Mouse (Mus musculus) cerebellum, adult 11 months (tissue): Measurements from ENCODE around the gene Fmc1.
"Not testable (repeated sequence)": the region's sequence is repeated elsewhere in the genome, so short reads cannot be mapped to it uniquely, and the experiment has no call there.

Experiments used
- DNase-seq: peaks from one replicate; pipeline ENCODE4 v3.0.0; 2022

The Fmc1 gene

DNA sequence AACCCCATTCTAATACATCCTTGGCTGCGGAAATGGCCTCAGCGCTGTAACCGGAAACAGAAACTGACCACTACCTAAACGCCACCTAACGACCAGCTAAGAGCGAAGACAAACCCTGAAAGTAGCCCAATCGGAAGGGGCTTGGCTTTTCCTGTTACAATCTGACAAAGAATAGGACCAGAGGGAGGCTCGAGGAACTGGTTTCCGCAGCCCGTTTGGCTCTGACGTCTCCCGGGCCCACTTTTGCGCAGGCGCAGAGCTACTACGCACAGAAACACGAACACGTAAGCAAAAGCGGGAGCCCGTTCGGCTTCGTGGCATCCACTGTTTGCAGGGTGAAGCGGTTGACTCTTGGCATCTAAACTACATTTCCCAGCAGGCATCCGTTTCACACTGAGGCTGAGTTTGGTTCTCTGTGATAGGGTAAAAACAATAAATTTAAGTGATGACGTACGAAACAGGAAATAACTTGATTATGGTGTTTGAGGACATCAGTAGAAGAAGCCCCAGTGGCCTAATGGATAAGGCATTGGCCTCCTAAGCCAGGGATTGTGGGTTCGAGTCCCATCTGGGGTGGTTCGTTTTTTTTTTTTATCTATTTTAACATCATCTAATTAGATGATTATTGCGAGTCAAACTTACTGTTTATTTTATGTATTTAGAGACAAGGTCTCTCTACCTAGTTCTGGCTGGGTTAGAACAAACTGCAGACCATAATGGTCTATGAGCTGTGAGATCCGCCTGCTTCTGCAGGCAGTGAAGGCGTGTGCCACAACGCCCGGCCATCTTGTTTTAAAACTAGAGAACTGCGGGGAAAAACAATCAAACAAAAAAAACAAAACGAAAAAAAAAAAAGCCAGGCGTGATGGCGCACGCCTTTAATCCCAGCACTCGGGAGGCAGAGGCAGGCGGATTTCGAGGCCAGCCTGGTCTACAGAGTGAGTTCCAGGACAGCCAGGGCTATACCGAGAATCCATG, at the start of gene Fmc1:
Gene Fmc1 (plus strand): TSS at position 75 of the 978 bp plus-strand sequence.
- peak; percentile 98 for DNase-seq

DNA sequence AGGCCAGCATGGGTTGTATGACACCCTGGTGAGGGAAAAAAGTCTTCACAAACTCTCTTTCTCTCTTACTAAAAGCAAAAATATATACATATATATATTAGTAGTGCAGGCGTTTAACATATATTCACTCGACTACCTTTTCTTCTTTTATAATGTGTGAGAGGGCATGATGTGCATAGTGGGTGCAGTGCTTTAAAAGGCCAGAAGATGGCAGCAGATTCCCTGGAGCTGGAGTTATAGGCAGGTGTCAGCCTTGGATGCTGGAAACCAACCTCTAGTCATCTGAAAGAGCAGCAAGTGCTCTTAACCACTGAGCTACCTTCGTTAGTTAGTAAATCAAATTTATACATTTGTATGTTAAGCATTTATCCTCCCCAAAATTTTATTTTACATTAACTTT, 40.8 kb upstream of the Fmc1 start:
- peak; percentile 9 for DNase-seq

DNA sequence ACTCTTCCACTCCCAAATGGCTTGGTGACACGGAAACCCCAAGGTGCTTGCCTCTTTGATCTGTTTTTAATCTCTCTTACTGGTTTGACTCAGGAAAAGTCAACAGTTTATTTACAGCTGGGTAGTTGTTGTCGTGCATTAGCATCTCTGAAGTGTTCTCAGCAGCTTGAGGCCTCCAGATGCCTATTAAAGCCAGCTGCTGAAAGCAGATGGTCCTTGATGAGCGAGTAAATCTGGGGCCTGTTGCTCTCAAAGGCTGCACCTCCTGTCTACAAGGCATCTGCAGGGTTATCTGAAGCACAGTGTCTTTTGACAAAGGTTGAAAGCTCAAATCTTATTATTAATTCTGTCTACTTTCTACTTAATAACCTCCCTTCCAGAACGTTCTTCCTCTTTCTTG, 37.7 kb upstream of the Fmc1 start:
- no peak for DNase-seq

DNA sequence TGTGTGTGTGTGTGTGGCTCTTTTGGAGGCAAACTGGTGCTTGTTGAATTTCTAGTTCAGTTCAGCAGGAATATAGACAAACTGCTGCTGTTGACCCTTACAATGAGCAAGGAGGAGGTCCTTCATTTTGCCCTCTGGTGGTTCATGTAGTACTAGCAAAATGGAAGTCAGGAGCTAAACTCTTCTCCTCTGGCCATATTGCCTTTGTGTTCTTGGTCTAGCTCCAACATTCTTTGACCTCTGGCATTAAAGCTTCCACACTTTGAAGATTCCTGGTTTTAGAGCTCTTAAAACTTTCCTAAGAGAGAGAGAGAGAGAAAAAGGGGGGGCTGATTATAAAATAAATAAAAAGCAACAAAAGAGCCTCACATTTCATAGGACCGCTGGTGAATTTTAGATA, 21.2 kb upstream of the Fmc1 start:
- no peak for DNase-seq

DNA sequence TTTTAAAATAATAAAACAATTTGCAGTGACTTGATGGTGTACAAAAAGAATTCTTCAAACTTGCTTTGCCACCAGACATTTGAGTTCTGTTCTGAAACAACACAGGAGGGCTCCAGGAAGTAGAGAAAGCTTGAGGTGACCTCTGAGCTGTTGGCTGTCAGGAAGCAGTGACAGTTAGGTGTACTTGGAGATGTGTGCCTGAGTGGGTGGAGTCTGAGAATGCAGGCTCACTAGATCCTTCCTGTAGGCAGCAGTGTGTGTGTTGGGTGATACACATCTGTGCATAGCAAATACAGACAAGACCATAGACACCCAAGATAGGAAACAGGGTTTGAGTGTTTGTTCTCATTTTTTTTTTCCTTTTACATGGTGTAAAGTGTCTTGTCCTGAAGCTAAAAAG, 20.5 kb upstream of the Fmc1 start:
- no peak for DNase-seq

DNA sequence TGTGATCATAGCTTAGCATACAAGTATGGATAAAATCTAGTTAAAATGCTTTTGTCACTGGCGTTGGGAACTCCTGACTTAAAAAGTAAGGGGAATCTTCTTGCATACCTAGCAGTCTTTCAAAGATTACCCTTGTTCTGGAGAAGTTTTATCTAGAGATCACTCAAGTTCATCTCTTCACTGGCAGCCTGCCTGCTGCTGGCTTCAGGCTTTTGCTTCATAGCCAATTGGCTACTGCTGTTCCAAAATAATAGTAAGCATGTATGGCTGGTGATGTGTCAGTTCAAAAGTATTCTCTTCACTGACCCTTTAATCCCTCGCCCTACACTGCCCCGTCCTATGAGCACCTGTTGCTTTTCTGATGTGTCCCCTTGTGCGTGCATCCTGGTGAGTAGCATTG, 18.1 kb upstream of the Fmc1 start:
- DNase-seq, result no peak

DNA sequence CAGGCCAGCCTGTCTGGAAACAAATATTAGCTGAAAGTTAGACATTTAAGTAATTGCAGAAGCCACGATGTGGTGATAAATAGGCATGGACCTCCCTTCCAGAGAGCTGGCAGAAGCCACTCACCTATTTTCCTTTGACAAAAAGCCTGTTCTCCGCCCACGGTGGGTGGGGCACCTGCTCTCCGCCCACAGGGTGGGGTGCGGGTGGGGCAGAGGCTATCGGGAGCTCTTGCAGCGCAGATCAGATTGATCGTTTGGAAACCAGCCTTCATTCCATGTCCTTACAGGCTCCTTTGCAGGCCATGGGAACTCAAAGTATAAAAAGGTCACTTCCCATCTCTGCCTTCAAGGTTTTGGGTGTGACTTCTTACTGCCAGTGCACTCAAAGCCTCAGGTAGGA, 9.5 kb upstream of the Fmc1 start:
- DNase-seq, result no peak

DNA sequence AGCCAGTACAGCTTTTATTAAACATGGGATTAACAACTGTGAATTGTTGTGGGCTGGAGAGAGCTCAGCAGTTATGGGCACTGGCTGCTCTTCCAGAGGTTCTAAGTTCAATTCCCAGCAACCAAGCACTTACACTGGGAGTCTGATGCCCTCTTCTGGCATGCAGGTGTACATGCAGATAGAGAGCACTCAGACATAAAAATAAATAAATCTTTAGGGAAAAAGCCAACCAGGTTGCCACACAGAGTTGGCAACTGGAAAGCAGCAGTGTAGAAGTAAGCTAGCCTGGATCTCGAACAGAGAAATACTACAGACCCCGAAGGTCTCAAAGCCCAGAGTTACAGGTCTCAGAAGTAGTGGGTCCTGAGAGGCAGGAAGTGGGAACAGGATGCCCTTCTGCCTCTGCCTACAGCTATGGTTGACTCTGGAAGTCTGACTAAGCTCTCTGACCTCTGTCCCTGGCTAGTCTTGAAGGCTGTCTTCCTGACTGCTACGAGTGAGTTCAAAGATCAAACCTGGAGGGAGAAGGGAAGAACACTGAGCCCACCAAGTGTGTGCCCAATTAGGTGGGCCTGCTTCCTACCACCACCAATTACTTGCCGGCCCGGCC, 2.0 kb upstream of the Fmc1 start:
- DNase-seq, result no peak

DNA sequence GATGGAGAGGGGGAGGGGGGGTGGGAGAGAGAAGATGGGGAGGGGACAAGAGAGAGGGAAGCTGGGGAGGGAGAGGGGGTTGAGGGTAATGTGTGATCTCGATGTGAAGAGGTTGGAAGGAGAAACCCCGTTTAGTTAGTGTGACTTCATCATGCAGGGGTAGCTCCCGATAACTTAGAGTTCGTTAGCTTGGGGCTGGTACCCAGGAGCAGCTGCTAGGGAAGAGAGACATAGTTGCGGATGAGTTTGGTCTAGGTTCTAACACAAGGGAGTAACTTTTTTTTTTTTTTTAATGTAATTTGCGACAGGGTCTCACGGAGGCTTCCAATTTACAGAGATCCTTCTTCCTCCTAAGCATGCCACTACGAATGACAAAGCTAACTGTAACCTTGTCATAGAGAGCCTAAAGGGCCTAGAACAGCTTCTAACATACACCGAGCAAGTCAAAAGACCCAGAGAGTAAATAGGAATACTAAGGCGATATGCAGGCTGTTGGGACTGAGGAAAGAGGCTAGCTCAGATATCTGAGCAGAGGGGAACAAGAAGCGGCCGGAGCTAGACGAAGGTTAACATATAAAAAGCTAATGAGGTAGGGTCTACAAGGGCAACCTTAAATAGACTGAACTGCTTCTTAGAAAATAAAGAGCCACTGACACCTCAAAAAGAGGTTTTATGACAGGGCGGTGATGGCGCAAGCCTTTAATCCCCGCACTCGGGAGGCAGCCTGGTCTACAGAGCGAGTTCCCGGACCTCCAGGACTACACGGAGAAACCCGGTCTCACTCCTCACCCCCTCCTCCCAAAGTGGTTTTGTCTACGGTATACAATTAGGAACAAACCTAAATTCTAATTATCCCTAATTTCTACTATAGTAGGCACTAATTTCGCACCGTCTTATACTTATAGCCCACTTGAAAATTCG, 542 bp upstream of the Fmc1 start:
- peak; percentile 28 for DNase-seq

DNA sequence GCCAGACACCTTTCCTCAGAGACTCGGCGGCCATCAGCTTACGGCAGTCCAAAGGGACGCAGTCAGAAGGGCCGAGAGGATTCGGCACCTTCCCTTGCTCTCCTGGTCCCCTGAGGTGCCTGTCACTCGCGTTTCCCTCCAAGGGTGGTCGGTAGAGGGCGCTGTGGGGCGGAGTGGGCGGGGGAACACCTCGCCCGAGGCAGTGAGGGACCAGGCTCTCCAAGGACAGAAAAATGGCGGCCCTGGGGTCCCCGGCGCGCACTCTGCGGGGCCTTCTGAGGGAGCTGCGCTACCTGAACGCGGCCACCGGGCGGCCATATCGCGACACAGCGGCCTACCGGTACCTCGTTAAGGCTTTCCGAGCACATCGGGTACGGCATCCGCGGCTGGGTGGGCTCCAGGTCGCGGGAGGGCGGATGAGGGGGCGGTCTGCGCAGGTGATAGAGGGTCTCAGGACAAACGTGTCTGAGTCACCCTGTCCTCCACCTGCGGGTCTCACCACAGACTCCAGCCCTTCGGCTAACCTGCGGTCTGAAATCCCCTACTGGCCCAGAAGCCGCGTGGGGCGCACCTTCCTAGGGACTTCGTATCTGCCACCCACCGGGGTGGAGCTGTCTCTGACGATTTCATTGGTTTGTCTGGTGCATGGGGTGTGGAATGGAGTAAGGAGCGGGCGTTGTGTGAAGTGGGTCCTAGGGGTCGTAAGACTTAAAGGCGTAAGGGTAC, 1.5 kb downstream of the Fmc1 start:
- peak; percentile 98 for DNase-seq

DNA sequence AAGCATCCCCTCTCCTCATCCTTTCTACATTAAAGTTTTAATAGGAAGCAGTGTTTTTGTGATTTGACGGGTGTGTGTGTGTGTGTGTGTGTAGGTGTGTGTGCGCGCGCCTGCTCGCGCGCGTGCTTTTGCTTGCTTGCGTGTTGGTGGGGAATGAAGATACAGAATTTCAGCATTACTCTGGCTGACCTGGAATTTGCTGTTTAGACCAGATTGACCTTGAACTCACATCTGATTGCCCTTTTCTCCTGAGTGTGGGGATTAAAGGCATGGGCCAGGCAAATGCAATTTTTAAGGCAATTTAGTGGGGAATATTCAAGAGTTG, 2.0 kb downstream of the Fmc1 start:
- no peak for DNase-seq

DNA sequence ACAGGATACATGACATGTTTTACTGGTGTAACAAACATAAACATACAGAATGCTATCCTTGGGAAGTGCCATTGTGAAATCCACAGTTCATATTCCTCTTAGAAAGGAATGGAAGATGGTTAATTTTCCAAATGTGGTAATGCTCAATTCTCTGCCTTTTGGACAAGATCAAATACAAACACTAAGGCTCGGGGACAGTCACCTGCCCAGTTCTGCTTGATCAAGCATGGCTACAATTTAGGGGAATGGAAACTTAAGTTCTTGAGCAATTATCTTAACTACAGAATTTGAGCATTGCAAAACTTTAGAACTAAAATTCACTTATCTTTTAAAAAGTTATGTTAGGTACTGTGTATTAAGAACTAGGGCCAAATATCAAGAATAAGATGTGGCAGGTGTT, 2.5 kb downstream of the Fmc1 start:
- DNase-seq, result no peak

DNA sequence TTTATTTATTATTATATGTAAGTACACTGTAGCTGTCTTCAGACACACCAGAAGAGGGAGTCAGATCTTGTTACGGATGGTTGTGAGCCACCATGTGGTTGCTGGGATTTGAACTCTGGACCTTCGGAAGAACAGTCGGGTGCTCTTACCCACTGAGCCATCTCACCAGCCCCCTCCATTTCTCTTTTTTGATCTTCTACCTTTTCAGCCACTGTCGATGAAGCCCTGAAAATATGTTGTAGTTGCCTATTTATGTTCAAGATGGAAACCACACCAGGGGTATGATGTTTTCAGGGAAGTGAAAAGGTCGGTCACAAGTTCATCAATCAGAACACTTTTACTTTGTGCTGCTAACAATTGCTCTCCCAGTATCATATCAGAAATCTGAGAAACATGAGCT, 10.8 kb downstream of the Fmc1 start:
- DNase-seq, result not testable (repeated sequence)

DNA sequence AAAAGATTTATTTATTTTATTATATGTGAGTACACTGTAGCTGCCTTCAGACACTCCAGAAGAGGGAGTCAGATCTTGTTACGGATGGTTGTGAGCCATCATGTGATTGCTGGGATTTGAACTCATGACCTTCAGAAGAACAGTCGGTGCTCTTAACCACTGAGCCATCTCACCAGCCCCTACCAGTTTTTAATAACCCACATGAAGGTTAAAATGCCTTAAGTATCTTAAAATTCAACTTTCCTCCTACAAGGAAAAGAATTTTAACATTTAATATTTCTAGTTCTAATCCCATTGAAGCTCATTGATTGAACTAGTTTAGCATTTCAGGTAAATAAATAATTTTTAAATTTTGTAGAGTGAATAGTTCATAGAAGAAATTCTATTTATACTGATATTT, 13.7 kb downstream of the Fmc1 start:
- not testable (repeated sequence) for DNase-seq

DNA sequence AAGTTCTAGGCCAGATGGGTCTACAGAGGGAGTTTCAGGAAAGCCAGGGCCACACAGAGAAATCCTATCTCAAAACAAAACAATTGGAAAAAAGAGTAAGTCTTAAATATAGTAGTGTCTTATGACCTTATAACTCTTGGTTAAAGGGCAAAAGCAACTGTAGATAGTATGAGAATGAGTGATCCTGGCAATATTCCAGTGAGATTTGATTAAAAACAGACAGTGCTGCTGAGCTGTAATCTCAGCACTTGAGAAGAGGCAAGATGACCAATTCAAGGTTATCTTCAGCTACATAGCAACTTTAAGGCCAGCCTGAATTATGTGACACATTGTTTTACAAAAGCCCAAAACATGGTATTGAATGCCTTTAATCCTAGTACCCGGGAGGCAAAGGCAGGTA, 14.4 kb downstream of the Fmc1 start:
- DNase-seq, result no peak

DNA sequence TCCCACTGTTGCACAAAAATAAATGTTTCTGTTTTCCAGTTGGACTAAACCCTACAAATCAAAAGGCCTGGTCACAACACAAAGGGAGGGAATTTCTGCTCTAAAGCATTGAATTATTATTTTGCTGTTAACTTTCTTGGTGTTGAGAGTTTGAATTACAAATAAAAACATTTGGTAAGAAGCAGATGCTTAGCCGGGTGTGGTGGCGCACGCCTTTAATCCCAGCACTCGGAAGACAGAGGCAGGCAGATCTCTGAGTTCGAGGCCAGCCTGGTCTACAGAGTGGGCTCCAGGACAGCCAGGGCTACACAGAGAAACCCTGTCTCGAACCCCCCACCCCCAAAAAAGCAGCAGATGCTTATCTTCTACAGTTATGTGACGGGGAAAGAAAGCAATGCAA, 15.3 kb downstream of the Fmc1 start:
- DNase-seq, result not testable (repeated sequence)

DNA sequence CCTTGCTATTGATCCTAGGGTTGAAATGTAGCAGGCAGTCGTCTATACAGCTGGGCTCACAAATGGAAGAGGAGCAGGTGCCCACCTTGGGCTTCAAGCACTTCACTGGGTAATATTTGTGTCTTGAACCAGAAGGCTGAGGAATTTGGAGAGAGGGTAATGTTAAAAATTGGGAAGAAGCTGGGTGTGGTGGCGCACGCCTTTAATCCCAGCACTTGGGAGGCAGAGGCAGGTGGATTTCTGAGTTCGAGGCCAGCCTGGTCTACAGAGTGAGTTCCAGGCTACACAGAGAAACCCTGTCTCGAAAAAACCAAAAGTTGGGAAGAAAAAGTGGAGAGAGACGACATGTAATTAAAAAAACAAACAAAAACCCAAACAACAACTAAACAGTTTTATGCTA, 16.5 kb downstream of the Fmc1 start:
- DNase-seq, result not testable (repeated sequence)

DNA sequence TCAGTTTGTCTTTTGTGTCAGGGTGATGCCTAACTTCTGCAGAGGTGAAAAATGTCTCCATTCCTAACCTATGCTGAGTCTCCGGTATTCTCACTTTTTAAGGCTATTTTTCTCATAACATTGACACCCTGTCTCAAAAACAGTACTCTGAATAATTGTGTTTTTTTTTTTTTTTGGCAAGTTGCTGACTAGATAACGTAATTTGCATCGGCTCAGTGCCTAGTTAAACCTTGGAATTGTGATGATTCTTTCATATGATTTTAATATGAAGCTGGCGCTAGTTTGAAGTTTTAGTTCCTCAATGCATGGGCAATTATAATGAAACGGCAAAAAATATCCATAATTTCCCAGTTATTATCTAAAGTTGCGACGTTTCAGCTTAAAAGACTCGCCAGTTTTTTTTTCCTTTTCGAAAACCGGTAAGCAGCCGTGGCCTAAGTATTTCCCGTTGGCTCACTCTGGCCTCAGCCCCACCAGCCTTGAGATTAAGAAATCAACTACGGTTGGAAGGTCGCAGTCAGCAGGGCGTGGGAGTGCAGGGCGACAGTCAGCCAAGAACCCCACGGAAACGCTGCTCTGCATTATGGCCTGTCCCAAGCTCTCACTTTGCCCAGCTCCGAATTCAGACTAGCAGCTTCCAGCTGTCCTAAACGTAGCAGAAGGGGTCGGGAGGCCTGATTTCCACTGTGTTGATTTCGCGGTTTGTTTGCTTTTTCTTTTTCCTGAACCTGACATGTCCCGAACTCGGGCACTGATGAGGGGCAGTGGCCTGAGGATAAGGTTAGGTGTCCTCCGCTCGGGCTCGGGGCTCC, 17.2 kb downstream of the Fmc1 start:
- DNase-seq, result no peak

DNA sequence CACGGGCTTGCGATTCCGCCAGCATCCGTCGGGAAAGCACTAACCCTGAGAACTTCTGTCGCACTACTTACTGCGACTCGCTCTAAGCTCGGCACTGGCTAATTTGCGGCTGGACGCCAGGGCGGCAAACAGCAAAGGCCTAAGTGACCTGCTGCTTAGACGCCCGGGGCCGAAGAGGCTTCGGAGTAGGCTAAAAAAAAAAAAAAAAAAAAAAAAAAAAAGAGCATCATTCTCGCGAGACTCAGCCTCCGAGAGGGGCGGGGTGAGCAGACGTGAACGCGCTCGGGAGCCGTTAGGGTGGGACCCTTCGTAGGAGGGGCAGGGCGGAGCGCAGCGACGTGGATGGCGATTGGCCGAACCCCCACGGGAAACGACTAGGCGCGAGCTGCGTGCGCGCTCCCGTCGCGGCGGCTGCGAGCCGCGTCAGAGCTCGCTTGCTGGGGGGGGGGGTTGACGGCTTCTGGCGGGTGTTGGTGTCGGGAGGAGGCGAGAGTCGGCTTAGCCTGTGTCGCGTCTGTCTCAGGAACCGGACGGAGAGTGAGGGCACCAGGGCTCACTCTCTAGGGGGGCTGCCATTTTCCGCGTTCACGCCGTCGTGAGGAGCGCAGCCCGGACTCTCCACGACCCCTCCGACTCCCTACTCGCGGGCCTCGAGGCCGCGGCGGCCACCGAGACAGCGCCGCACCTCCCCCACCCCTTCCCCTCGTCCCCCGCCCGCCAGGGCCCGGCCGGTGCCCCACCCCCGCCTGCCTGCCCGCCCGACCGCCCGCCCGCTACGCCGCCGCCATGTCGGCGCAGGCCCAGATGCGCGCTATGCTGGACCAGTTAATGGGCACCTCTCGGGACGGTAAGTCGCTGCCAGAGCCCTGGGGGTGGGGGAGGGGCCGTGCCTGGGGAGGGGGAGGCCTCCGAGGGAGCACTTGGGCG, 18.0 kb downstream of the Fmc1 start, which contains the start of gene Luc7l2:
Gene Luc7l2 (plus strand): TSS at position 273 of the 927 bp plus-strand sequence.
- peak; percentile 97 for DNase-seq

DNA sequence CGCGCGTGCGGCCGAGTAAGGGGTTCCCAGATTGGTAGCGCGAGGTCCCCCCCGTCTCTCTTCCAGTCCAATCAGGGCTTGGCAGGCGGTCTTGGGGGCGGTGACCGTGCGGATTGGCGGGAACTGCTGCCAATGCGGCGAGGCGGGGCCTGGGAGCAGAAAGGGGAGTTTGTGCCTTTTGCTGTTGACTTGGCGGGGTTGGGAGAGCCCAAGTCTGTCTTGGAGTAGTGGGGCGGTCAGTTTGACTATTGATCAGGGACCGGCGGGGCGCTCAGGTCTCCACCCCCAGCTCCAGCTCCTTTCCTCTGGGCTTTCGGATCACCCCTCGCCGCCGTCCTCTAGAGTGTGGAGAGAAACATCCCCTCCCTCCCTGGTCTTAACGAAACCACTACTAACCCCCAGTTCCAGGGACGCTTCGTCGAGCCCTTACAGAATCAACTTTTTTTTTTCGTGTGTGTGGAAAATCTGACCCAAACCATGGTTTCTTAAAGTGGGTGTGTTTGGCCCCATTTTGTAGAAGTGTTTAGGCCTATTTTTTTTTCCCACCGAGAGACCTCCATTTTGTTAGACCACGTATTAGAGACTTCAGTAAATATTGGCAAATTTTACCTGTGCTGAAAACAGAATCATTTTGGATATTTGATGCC, 18.8 kb downstream of the Fmc1 start:
- peak; percentile 98 for DNase-seq
